Mouse (Mus musculus) C2C12 (cell line): Measurements from ENCODE around the gene Rras2. TPM values are rescaled to one million over a fixed set of nuclear protein-coding genes. Genes with fewer than 3 reads are reported as not detected.

Experiments
- H3K27me3 ChIP-seq: one replicate; pipeline ENCODE4 v1.6.1; 2011; ENCODE audit not compliant: control insufficient read depth, insufficient read depth, insufficient read length
- H3K36me3 ChIP-seq: one replicate; pipeline ENCODE4 v1.6.1; 2011; ENCODE audit not compliant: control insufficient read depth, insufficient read depth
- H3K4me3 ChIP-seq: one replicate; pipeline ENCODE4 v1.5.1; 2011; ENCODE audit warnings: mild to moderate bottlenecking, control low read depth; ENCODE audit not compliant: poor library complexity, insufficient read depth, severe bottlenecking
- H3K79me2 ChIP-seq: one replicate; pipeline ENCODE4 v1.6.1; 2011; ENCODE audit not compliant: control insufficient read depth, insufficient read depth
- H3K79me3 ChIP-seq: one replicate; pipeline ENCODE4 v1.6.1; 2011; ENCODE audit warnings: low read depth, control low read depth
- H3ac ChIP-seq: one replicate; pipeline ENCODE3; 2011; ENCODE audit warnings: low read depth; ENCODE audit not compliant: control insufficient read depth, insufficient read length
- CEBPB ChIP-seq: IDR thresholded peaks from one replicate; pipeline ENCODE4 v1.6.1; 2011; ENCODE audit warnings: low read depth, mild to moderate bottlenecking, control low read depth, moderate library complexity
- CTCF ChIP-seq: IDR thresholded peaks from one replicate; pipeline ENCODE4 v1.5.1; 2011; ENCODE audit not compliant: control insufficient read depth, insufficient read depth, insufficient read length
- FOSL1 ChIP-seq: IDR thresholded peaks from one replicate; pipeline ENCODE4 v1.8.0; 2011; ENCODE audit warnings: mild to moderate bottlenecking, low read length; ENCODE audit not compliant: poor library complexity, insufficient read depth, severe bottlenecking
- MAX ChIP-seq: IDR thresholded peaks from one replicate; pipeline ENCODE4 v1.6.1; 2011; ENCODE audit warnings: mild to moderate bottlenecking, control low read depth
- MYOD1 ChIP-seq: IDR thresholded peaks from one replicate; pipeline ENCODE4 v1.6.1; 2011; ENCODE audit warnings: low read depth; ENCODE audit not compliant: control insufficient read depth, insufficient read length
- MYOG ChIP-seq: IDR thresholded peaks from one replicate; pipeline ENCODE4 v1.6.1; 2011; ENCODE audit not compliant: control insufficient read depth, insufficient read length; ENCODE audit errors: extremely low read depth
- USF1 ChIP-seq: IDR thresholded peaks from one replicate; pipeline ENCODE4 v1.6.1; 2011; ENCODE audit warnings: low read depth, mild to moderate bottlenecking, control low read depth, moderate library complexity
- polyA plus RNA-seq: library from polyadenylated mRNA; unstranded; fragments of >200 nt; fragmentation: generic; extraction: Trizol; gene quantifications from one replicate; pipeline ENCODE4 v1.2.1, GENCODE M21; 2012; ENCODE audit warnings: missing spikeins

Gene Rras2
- polyA plus RNA-seq, 1 experiment, result 55.3 TPM

DNA sequence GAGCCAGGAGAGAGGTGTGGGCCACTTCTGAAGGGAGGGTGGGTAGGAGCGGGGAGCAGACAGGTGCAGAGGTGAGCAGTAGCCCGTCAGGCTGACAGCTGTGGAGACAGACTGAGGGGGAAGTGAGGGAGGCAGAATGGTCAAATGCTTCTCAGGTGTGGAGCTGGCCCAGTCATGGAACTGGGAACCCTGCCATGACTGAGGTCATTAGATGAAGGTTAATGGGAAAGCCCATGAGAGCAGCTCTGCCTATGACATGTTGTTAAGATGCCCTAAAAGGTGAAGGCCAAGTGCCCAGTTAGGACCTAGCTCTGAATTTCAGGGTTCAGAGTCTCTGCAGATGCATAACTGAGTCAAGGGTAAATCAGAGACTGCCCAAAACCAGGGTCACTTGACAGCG is 98.7 kb downstream of the Rras2 start:
- Histone ChIP-seq H3K79me3 (no peaks in the 10 kb centered on the region), H3K27me3 (no peaks in the 10 kb centered on the region), H3K36me3 (no peaks in the 10 kb centered on the region), H3K4me3 (no peak overlapping the region), H3ac (no peak overlapping the region), H3K79me2 (no peaks in the 10 kb centered on the region)
- no peak for TF ChIP-seq CTCF
- no peak for TF ChIP-seq CEBPB
- no peak for TF ChIP-seq MYOD1
- no peak for TF ChIP-seq FOSL1
- TF ChIP-seq USF1, result no peak
- TF ChIP-seq MYOG, result no peak
- no peak for TF ChIP-seq MAX

DNA sequence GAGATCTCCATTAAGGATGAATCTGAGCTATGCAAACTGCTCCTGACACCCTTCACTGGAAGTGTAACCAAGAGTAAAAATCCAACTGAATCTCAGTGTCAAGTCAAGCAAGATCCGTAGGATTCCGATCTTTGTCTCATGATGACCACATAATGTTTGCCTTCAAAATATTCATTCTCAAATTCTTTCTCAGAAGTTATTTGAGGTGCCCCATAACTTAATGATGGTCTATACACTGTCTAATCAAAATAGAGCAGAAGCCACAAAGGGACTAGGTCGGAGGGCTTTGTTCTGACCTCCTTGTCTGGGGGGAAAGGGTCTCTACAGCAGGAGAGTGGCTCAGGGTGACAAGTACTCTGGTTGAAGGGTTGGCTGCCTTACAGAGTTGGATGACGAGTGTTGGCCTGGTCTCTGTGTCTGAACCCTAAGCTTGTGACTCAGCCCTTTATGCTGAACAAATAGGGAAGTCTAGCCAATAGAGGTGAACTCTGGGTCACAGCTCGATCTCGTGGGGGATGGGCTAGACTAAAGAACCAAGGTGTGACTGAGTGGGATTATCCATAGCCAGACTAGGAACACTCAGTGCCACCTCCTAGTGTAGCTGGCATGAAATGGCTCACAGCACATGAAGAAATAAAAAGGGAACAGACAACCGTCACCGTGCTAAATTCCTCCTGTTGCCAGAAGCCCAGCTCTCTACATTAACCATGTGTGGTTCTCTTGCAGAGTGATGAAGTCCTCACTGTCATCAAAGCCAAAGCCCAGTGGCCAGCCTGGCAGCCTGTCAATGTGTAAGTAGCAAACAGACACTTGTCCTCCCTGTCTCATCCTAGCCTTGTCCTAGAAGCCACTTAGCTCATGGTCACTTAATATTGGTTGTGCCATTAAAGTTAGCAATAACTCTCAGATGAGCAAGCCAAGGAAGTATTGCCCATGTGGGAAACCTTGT is 101.3 kb downstream of the Rras2 start:
- Histone ChIP-seq H3K4me3 (no peak overlapping the region), H3K79me2 (no peaks in the 10 kb centered on the region), H3K27me3 (no peaks in the 10 kb centered on the region), H3K36me3 (no peaks in the 10 kb centered on the region), H3K79me3 (no peaks in the 10 kb centered on the region), H3ac (no peak overlapping the region)
- TF ChIP-seq USF1 (no peak), MYOD1 (no peak), CEBPB (no peak), CTCF (no peak), MYOG (no peak), MAX (no peak), FOSL1 (no peak)

DNA sequence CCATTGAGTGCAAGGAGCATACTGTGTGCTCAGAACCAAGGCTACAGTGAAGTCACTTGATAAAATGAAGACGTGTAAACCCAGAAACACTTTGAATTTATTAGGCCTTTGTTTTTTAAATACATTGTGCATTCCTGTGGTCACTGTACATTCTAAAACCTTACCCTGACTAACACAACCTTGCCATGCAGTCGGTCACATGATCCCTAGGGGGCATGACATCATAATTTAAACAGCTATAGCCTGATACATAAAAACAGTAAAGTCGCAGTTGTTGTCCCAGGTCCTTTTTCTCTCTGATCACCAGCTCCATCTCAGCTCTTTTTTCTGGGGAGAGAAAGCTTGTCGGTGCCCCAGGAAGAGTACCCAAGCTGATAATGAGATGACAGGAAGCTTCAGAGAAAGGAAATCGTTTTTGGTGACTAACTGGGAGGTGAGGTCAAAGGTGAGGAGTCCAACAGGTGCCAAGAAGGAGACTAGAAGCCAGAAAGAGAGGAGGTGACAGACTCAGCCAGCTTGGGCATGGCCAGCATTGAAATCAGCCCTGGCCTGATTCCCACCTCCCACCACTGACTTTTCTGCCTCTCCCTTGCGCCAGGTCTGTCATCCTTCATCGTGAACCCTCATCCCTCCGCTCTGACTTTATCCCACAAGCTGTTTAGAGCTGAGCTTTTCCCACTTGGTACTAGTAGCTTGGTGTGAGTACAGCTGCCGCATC is 105.7 kb downstream of the Rras2 start:
- Histone ChIP-seq H3K4me3 (no peak overlapping the region), H3K79me2 (no peaks in the 10 kb centered on the region), H3K36me3 (no peaks in the 10 kb centered on the region), H3K27me3 (no peaks in the 10 kb centered on the region), H3ac (no peak overlapping the region), H3K79me3 (no peaks in the 10 kb centered on the region)
- TF ChIP-seq FOSL1 (no peak), USF1 (peak; percentile 68)

DNA sequence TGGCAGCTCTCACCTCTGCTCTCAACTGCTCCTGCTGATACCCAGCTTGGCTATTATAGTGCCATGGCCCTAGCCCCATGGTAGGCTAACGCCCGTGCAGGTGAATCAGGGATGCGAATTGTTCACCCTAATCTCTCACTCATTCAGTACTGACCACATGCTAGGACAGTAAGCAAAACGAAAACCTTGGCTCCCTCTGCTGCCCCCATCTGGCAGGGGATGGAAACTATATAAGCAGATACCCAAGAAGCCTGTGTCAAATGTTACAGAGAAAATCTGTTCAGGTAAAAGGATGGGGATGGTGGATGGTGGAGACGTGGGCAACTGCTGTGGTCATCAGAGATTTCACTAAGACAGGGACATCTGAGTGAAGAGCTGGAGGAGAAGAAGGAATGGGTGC is 110.0 kb downstream of the Rras2 start:
- Histone ChIP-seq H3ac (no peak overlapping the region), H3K79me3 (no peaks in the 10 kb centered on the region)
- TF ChIP-seq MYOG (no peak), MYOD1 (no peak), CEBPB (no peak), CTCF (no peak), FOSL1 (no peak), USF1 (no peak)

DNA sequence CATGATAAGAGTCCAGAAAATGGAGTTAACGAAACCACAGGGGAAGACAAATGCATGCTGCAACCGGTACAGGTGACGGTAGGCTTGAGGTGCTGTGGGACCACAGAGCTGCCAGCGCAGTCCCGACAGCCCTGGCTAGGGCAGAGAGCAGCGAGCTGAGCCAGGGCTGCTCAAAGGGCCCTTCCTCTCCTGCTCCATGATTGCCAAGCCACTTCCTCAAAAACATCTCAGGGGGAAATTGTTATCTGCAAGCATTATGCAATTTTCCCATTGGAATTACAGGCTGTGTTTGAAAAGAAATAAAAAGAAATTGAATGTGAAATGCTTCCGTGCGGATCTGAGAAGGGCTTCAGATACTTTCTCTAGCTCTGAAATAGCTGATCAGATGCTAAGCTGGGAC is 111.1 kb downstream of the Rras2 start:
- no peak overlapping the region for H3K4me3 ChIP-seq
- no peaks in the 10 kb centered on the region for H3K36me3 ChIP-seq
- no peaks in the 10 kb centered on the region for H3K79me3 ChIP-seq
- TF ChIP-seq CEBPB, result no peak
- TF ChIP-seq MAX, result no peak
- no peak for TF ChIP-seq MYOG
- no peak for TF ChIP-seq MYOD1
- no peak for TF ChIP-seq CTCF
- no peak for TF ChIP-seq USF1
- TF ChIP-seq FOSL1, result no peak
- H3ac ChIP-seq, result no peak overlapping the region
- H3K27me3 ChIP-seq, result peaks cover 22% of the 10 kb centered on the region
- H3K79me2 ChIP-seq, result no peaks in the 10 kb centered on the region

More for the DNA sequence above, 110.0 kb downstream of the Rras2 start:
- H3K4me3 ChIP-seq, result no peak overlapping the region
- H3K27me3 ChIP-seq, result peaks cover 22% of the 10 kb centered on the region
- H3K36me3 ChIP-seq, result no peaks in the 10 kb centered on the region
- H3K79me2 ChIP-seq, result no peaks in the 10 kb centered on the region

DNA sequence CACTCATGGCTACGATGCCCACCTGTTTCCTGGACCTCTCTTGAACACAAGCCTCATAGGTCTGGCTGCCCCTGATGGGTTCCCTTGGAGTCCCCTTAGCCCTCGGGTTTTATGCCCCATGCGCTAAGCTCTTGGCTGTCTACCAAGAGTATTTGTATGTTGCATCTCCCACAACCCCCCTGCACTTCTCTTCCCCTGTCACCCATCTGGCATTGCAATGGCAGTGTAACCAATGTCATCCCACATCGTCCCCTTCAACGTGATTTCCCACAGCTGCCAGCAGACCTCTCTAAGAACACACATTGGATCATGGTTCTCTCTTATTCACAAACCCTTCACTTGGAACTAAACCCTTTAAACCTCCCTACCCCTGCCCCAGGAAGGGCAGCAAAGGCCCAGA is 112.1 kb downstream of the Rras2 start:
- no peaks in the 10 kb centered on the region for H3K79me2 ChIP-seq
- TF ChIP-seq CEBPB, result no peak
- no peak for TF ChIP-seq CTCF
- TF ChIP-seq FOSL1, result no peak
- TF ChIP-seq MYOD1, result no peak
- TF ChIP-seq MAX, result no peak
- no peak for TF ChIP-seq MYOG
- TF ChIP-seq USF1, result no peak
- no peaks in the 10 kb centered on the region for H3K79me3 ChIP-seq
- H3K36me3 ChIP-seq, result no peaks in the 10 kb centered on the region
- peaks cover 22% of the 10 kb centered on the region for H3K27me3 ChIP-seq
- H3K4me3 ChIP-seq, result no peak overlapping the region
- no peak overlapping the region for H3ac ChIP-seq
